Mouse (Mus musculus): ENCODE data around the gene Thsd7b.
"Not testable (repeated sequence)": the region's sequence is repeated elsewhere in the genome, so short reads cannot be mapped to it uniquely, and the experiment has no call there.

The Thsd7b gene

GRCm38 (mm10) chr1:129843416-129843815 lies 570.3 kb downstream of the Thsd7b start:
- no peak for DNase-seq (ENCODE audit: low read depth, low spot score)

GRCm38 (mm10) chr1:129850007-129850564 lies 577.0 kb downstream of the Thsd7b start:
- DNase-seq (ENCODE audit: low read depth, low spot score) = no peak

GRCm38 (mm10) chr1:129867714-129868113 lies 594.6 kb downstream of the Thsd7b start:
- DNase-seq (ENCODE audit: low read depth, low spot score) = no peak

- no peak for DNase-seq (ENCODE audit: low read depth, low spot score)
Measured at GRCm38 (mm10) chr1:129874355-129874754, 601.3 kb downstream of the Thsd7b start.

GRCm38 (mm10) chr1:129887861-129888260 lies 614.8 kb downstream of the Thsd7b start:
- no peak for DNase-seq (ENCODE audit: low read depth, low spot score)

GRCm38 (mm10) chr1:129898121-129898520 lies 625.0 kb downstream of the Thsd7b start:
- no peak for DNase-seq (ENCODE audit: low read depth, low spot score)

- DNase-seq (ENCODE audit: low read depth, low spot score) = no peak
Measured at GRCm38 (mm10) chr1:129915484-129915883, 642.4 kb downstream of the Thsd7b start.

GRCm38 (mm10) chr1:129917568-129917967 lies 644.5 kb downstream of the Thsd7b start:
- DNase-seq (ENCODE audit: low read depth, low spot score) = no peak

GRCm38 (mm10) chr1:129919385-129919784 lies 646.3 kb downstream of the Thsd7b start:
- DNase-seq (ENCODE audit: low read depth, low spot score) = peak; percentile 5

GRCm38 (mm10) chr1:129931003-129931402 lies 657.9 kb downstream of the Thsd7b start:
- DNase-seq (ENCODE audit: low read depth, low spot score) = no peak

GRCm38 (mm10) chr1:129943116-129943515 lies 670.0 kb downstream of the Thsd7b start:
- DNase-seq (ENCODE audit: low read depth, low spot score) = no peak

GRCm38 (mm10) chr1:129947026-129947425 lies 673.9 kb downstream of the Thsd7b start:
- DNase-seq (ENCODE audit: low read depth, low spot score) = no peak

- DNase-seq (ENCODE audit: low read depth, low spot score) = no peak
Measured at GRCm38 (mm10) chr1:129955478-129955877, 682.4 kb downstream of the Thsd7b start.

GRCm38 (mm10) chr1:129956625-129957024 lies 683.5 kb downstream of the Thsd7b start:
- DNase-seq (ENCODE audit: low read depth, low spot score) = no peak

- not testable (repeated sequence) for DNase-seq (ENCODE audit: low read depth, low spot score)
Measured at GRCm38 (mm10) chr1:129959352-129959751, 686.2 kb downstream of the Thsd7b start.

- no peak for DNase-seq (ENCODE audit: low read depth, low spot score)
Measured at GRCm38 (mm10) chr1:129963166-129963565, 690.1 kb downstream of the Thsd7b start.

GRCm38 (mm10) chr1:129989247-129989646 lies 716.1 kb downstream of the Thsd7b start:
- DNase-seq (ENCODE audit: low read depth, low spot score) = not testable (repeated sequence)

- DNase-seq (ENCODE audit: low read depth, low spot score) = no peak
Measured at GRCm38 (mm10) chr1:129990821-129991220, 717.7 kb downstream of the Thsd7b start.

- no peak for DNase-seq (ENCODE audit: low read depth, low spot score)
Measured at GRCm38 (mm10) chr1:130055012-130055411, 781.9 kb downstream of the Thsd7b start.

GRCm38 (mm10) chr1:130062105-130062504 lies 789.0 kb downstream of the Thsd7b start:
- no peak for DNase-seq (ENCODE audit: low read depth, low spot score)

- DNase-seq (ENCODE audit: low read depth, low spot score) = no peak
Measured at GRCm38 (mm10) chr1:130066193-130066959, 793.3 kb downstream of the Thsd7b start.

- no peak for DNase-seq (ENCODE audit: low read depth, low spot score)
Measured at GRCm38 (mm10) chr1:130083788-130084187, 810.7 kb downstream of the Thsd7b start.

- no peak for DNase-seq (ENCODE audit: low read depth, low spot score)
Measured at GRCm38 (mm10) chr1:130085207-130085606, 812.1 kb downstream of the Thsd7b start.
